Mouse (Mus musculus) neural tube, embryonic 12.5 days (tissue): ENCODE data around the gene Abcc6. TPM values are rescaled to one million over a fixed set of nuclear protein-coding genes. Genes with fewer than 3 reads are reported as not detected.

Experiments
- ATAC-seq: fragments of 200-750 bp; cut with Nextera tagmentation; 2 replicates; pipeline ENCODE4 v1.8.0; 2017; ENCODE audit warnings: low read depth, mild to moderate bottlenecking, moderate TSS enrichment, moderate library complexity; ENCODE audit not compliant: low FRiP score
- H3K27ac ChIP-seq: fragments of 300-500 bp; sonication (generic); 2 replicates; pipeline ENCODE4 v1.5.1; 2016
- H3K27me3 ChIP-seq: fragments of 300-500 bp; sonication (generic); replicated peaks from 2 replicates; pipeline ENCODE4 v1.6.1; 2016; ENCODE audit warnings: mild to moderate bottlenecking
- H3K36me3 ChIP-seq: fragments of 300-500 bp; sonication (generic); 2 replicates; pipeline ENCODE4 v1.6.1; 2016; ENCODE audit warnings: mild to moderate bottlenecking
- H3K4me1 ChIP-seq: fragments of 300-500 bp; sonication (generic); 2 replicates; pipeline ENCODE4 v1.6.1; 2016
- H3K4me2 ChIP-seq: fragments of 300-500 bp; sonication (generic); replicated peaks from 2 replicates; pipeline ENCODE4 v1.6.1; 2016; ENCODE audit warnings: mild to moderate bottlenecking
- H3K4me3 ChIP-seq: fragments of 300-500 bp; sonication (generic); 2 replicates; pipeline ENCODE4 v1.5.1; 2016
- H3K9ac ChIP-seq: fragments of 300-500 bp; sonication (generic); 2 replicates; pipeline ENCODE4 v1.6.1; 2016; ENCODE audit warnings: mild to moderate bottlenecking
- H3K9me3 ChIP-seq: fragments of 300-500 bp; sonication (generic); 2 replicates; pipeline ENCODE4 v1.6.1; 2016; ENCODE audit warnings: mild to moderate bottlenecking
- WGBS: fragments of 180-500 bp; shearing (Covaris S2); methylation state at CpG from one replicate; pipeline ENCODE4 v1.1.7; 2016; 5-methylcytosine and 5-hydroxymethylcytosine counted together
- polyA plus RNA-seq: library from polyadenylated mRNA; unstranded; fragments of >200 nt; fragmentation: Nextera tagmentation; extraction: Ambion mirVana; gene quantifications from 2 replicates; pipeline ENCODE4 v1.2.1, GENCODE M21; 2016

Gene Abcc6
- polyA plus RNA-seq, 1 experiment from 2014 or later, result 0.71 TPM

- no peak for ATAC-seq
- Histone ChIP-seq H3K27me3 (no peaks in the 10 kb centered on the region), H3K9me3 (no peaks in the 10 kb centered on the region), H3K9ac (no peak overlapping the region), H3K36me3 (no peaks in the 10 kb centered on the region), H3K4me3 (no peak overlapping the region), H3K27ac (no peak overlapping the region), H3K4me1 (peaks cover 9% of the 10 kb centered on the region; the same call in 1 of the 2 replicates), H3K4me2 (no peak overlapping the region)
- WGBS, result 80% methylated on average over 3 of the region's 3 CpGs
Measured at GRCm38 (mm10) chr7:46019594-46019993, 10.5 kb downstream of the Abcc6 start.

DNA sequence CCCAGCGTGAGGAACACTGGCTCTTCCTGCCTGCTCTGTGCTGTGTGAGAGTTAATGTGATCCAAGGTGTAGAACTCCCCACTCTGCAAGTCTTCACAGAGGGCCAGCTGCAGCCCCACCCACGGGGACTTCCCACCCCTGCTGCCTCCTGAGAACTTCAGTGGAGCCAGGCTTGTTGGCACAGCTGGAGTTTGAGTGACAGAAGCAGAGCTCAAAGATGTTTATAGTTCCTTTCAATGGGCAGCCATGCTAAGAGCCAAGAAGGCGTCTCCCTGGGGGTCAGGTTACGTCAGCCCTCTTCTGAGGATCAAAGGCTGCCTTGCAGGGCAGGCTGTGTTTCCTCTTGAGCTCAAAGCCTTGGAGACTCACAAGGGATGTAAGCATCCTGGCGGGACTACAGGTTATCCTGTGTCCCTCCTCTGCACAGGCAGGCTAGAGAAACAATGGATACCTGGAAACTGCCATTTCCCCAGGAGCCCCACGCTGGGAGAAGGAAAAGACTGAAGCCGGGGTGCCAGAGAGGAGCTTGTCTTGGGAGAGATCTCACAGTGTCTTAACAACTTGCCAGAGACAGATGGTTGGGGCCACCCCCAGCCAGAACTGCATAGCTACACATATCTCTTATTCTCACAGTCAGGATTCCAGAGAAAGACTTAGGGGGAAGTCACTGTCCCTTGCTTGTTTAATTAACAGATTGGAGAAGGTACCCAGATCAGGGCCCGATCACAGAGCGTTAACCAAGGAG lies 16.7 kb downstream of the Abcc6 start:
- Histone ChIP-seq H3K9me3 (no peaks in the 10 kb centered on the region), H3K27me3 (no peaks in the 10 kb centered on the region), H3K4me2 (no peak overlapping the region), H3K27ac (no peak overlapping the region), H3K4me1 (peaks cover 12% of the 10 kb centered on the region; the same call in 1 of the 2 replicates), H3K9ac (peak overlapping the region; percentile 33; the same call in 1 of the 2 replicates), H3K4me3 (no peak overlapping the region), H3K36me3 (no peaks in the 10 kb centered on the region)
- ATAC-seq, result no peak
- WGBS, result 17% methylated on average over 9 of the region's 9 CpGs

- no peaks in the 10 kb centered on the region for H3K27me3 ChIP-seq
- ATAC-seq, result no peak
- H3K27ac ChIP-seq, result no peak overlapping the region
- no peak overlapping the region for H3K9ac ChIP-seq
- no peaks in the 10 kb centered on the region for H3K9me3 ChIP-seq
- H3K4me2 ChIP-seq, result no peak overlapping the region
- no peaks in the 10 kb centered on the region for H3K36me3 ChIP-seq
- H3K4me3 ChIP-seq, result no peak overlapping the region
- H3K4me1 ChIP-seq, result peaks cover 10% of the 10 kb centered on the region; the same call in 1 of the 2 replicates
Measured at GRCm38 (mm10) chr7:46012121-46012520, 18.0 kb downstream of the Abcc6 start.

DNA sequence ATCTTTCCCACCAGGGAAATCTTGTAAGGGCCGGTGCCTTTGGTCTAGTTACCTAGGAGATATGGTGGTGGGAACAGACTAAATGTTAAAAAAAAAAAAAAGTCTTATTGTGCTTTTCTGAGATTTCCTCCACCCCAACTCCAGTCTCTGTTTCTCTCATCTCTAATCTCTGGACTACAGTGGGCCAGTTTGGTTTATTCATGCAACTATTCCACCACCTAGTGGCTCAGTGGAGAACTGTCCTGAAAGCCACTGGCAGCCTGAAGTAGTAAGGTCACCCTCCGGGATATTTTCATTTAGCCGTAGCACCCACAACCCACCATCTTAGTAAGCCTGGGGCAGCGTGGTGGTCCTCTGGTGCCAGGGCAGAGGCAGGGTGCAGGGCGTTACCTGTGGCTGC lies 20.5 kb downstream of the Abcc6 start:
- Histone ChIP-seq H3K4me2 (no peak overlapping the region), H3K27ac (no peak overlapping the region), H3K4me3 (no peak overlapping the region), H3K27me3 (no peaks in the 10 kb centered on the region), H3K36me3 (no peaks in the 10 kb centered on the region), H3K4me1 (peaks cover 10% of the 10 kb centered on the region; the same call in 1 of the 2 replicates), H3K9ac (no peak overlapping the region), H3K9me3 (no peaks in the 10 kb centered on the region)
- no peak for ATAC-seq
- 25% methylated on average over 5 of the region's 5 CpGs for WGBS

GRCm38 (mm10) chr7:46002748-46003147 lies 27.4 kb downstream of the Abcc6 start:
- no peaks in the 10 kb centered on the region for H3K9me3 ChIP-seq
- ATAC-seq, result no peak
- WGBS, result 51% methylated on average over 4 of the region's 4 CpGs

GRCm38 (mm10) chr7:46000577-46000976 lies 29.5 kb downstream of the Abcc6 start:
- H3K4me1 ChIP-seq, result no peaks in the 10 kb centered on the region

More at GRCm38 (mm10) chr7:46002748-46003147, 27.4 kb downstream of the Abcc6 start:
- Histone ChIP-seq H3K4me3 (no peak overlapping the region), H3K36me3 (no peaks in the 10 kb centered on the region), H3K27ac (no peak overlapping the region), H3K27me3 (no peaks in the 10 kb centered on the region), H3K9ac (no peak overlapping the region), H3K4me2 (no peak overlapping the region), H3K4me1 (no peaks in the 10 kb centered on the region)

GRCm38 (mm10) chr7:45992470-45992869 lies 37.6 kb downstream of the Abcc6 start:
- H3K27ac ChIP-seq, result no peak overlapping the region
- no peak overlapping the region for H3K4me2 ChIP-seq
- no peak for ATAC-seq
- no peak overlapping the region for H3K4me3 ChIP-seq
- H3K27me3 ChIP-seq, result no peaks in the 10 kb centered on the region
- H3K9me3 ChIP-seq, result no peaks in the 10 kb centered on the region
- H3K4me1 ChIP-seq, result no peaks in the 10 kb centered on the region
- no peaks in the 10 kb centered on the region for H3K36me3 ChIP-seq
- H3K9ac ChIP-seq, result no peak overlapping the region
- 87% methylated on average over 8 of the region's 8 CpGs for WGBS

More at GRCm38 (mm10) chr7:46000577-46000976, 29.5 kb downstream of the Abcc6 start:
- 93% methylated on average over 4 of the region's 4 CpGs for WGBS
- Histone ChIP-seq H3K9me3 (no peaks in the 10 kb centered on the region), H3K27ac (no peak overlapping the region), H3K4me2 (no peak overlapping the region), H3K9ac (no peak overlapping the region), H3K4me3 (no peak overlapping the region), H3K27me3 (no peaks in the 10 kb centered on the region), H3K36me3 (no peaks in the 10 kb centered on the region)
- no peak for ATAC-seq

DNA sequence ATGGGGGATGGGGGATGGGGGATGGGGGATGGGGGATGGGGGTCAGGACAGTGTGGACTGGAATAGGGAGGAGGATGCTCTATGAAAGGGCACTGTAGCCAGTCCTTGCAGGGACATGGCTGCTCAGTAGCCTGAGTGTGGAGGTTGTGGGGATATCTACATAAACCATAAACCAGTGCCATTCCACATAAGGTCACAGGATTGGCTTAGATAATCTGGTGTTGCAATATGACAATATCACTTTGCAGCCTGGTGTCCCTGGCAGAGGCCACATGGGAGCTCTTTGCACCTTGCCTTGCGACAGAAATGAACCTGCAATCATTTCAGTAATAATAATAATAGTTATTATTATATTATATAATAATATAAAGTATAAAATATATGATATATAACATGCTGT lies 41.8 kb downstream of the Abcc6 start:
- H3K9ac ChIP-seq, result no peak overlapping the region
- H3K9me3 ChIP-seq, result no peaks in the 10 kb centered on the region
- no peak overlapping the region for H3K4me2 ChIP-seq
- ATAC-seq, result no peak
- H3K4me1 ChIP-seq, result no peaks in the 10 kb centered on the region
- no peak overlapping the region for H3K27ac ChIP-seq
- H3K36me3 ChIP-seq, result no peaks in the 10 kb centered on the region
- H3K27me3 ChIP-seq, result no peaks in the 10 kb centered on the region
- WGBS, result 94% methylated on average over 1 of the region's 1 CpGs
- no peak overlapping the region for H3K4me3 ChIP-seq

- H3K36me3 ChIP-seq, result no peaks in the 10 kb centered on the region
- 77% methylated on average over 5 of the region's 6 CpGs for WGBS
Measured at GRCm38 (mm10) chr7:45986893-45987292, 43.2 kb downstream of the Abcc6 start.

GRCm38 (mm10) chr7:45981612-45982011 lies 48.5 kb downstream of the Abcc6 start:
- 83% methylated on average over 5 of the region's 5 CpGs for WGBS
- no peaks in the 10 kb centered on the region for H3K4me1 ChIP-seq
- H3K4me3 ChIP-seq, result no peak overlapping the region
- ATAC-seq, result no peak
- no peaks in the 10 kb centered on the region for H3K9me3 ChIP-seq
- H3K36me3 ChIP-seq, result no peaks in the 10 kb centered on the region
- H3K27me3 ChIP-seq, result no peaks in the 10 kb centered on the region
- no peak overlapping the region for H3K4me2 ChIP-seq
- H3K9ac ChIP-seq, result no peak overlapping the region
- no peak overlapping the region for H3K27ac ChIP-seq

More at GRCm38 (mm10) chr7:45986893-45987292, 43.2 kb downstream of the Abcc6 start:
- H3K4me3 ChIP-seq, result no peak overlapping the region
- no peak overlapping the region for H3K4me2 ChIP-seq
- no peaks in the 10 kb centered on the region for H3K9me3 ChIP-seq
- no peaks in the 10 kb centered on the region for H3K4me1 ChIP-seq
- H3K9ac ChIP-seq, result no peak overlapping the region
- no peak for ATAC-seq
- H3K27ac ChIP-seq, result no peak overlapping the region
- no peaks in the 10 kb centered on the region for H3K27me3 ChIP-seq

DNA sequence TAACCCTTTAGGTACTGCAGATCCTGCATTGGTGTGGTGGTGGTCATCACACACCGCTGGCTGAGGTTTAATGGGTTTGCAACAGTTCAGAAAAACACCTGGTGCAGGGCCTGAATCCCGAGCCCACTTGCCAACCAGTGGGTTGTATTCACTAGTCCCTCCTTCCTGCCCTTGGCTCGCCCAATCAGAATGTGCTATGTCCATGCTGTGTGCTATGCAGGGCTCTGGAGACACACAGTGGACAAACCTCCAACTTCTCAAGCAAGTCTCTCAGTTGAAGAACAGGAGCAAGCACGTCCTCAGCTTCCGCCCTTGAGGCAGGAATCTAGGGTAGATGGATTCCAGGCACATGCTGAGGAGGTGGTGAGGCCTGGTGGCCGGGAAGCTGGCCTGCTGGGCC lies 55.6 kb downstream of the Abcc6 start:
- Histone ChIP-seq H3K4me2 (no peak overlapping the region), H3K27me3 (no peaks in the 10 kb centered on the region), H3K9ac (no peak overlapping the region), H3K4me3 (no peak overlapping the region), H3K27ac (no peak overlapping the region), H3K4me1 (no peaks in the 10 kb centered on the region), H3K9me3 (no peaks in the 10 kb centered on the region), H3K36me3 (no peaks in the 10 kb centered on the region)
- ATAC-seq, result no peak
- WGBS, result 80% methylated on average over 6 of the region's 6 CpGs

DNA sequence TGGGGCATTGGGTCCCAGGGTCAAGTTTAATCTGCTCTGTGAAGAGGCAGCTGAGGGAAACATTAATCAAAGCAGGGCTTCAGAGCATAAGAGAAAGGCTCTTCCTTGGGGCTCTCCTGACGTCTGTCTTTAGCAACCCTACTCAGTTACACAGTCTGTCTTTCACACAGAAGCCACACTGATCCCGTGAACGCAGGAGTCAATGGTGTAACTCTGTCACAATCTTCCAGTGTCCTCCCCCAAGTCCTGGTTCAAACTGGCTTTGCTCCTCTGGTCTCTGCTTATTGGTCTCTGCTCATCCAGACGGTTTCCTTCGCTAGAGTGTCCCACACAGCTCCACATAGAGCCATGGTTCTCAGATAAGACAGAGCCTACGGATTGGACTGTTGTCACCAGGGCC lies 56.0 kb downstream of the Abcc6 start:
- 77% methylated on average over 6 of the region's 6 CpGs for WGBS
- Histone ChIP-seq H3K27ac (no peak overlapping the region), H3K9me3 (no peaks in the 10 kb centered on the region), H3K4me2 (no peak overlapping the region), H3K4me1 (no peaks in the 10 kb centered on the region), H3K9ac (no peak overlapping the region), H3K36me3 (no peaks in the 10 kb centered on the region), H3K4me3 (no peak overlapping the region), H3K27me3 (no peaks in the 10 kb centered on the region)
- no peak for ATAC-seq

GRCm38 (mm10) chr7:45973271-45973687 lies 56.8 kb downstream of the Abcc6 start:
- Histone ChIP-seq H3K4me3 (no peak overlapping the region), H3K9ac (no peak overlapping the region), H3K27ac (no peak overlapping the region), H3K9me3 (no peaks in the 10 kb centered on the region), H3K27me3 (no peaks in the 10 kb centered on the region), H3K4me1 (no peaks in the 10 kb centered on the region), H3K4me2 (no peak overlapping the region), H3K36me3 (no peaks in the 10 kb centered on the region)
- WGBS, result 81% methylated on average over 6 of the region's 6 CpGs
- 0 out of 2 replicates have a peak, but pooled peaks have one; percentile 44 for ATAC-seq
